Mouse (Mus musculus) T-cell, adult 2 months (primary cell): ENCODE data around the gene Ankrd36.
"Not testable (repeated sequence)": the region's sequence is repeated elsewhere in the genome, so short reads cannot be mapped to it uniquely, and the experiment has no call there.

ENCODE experiments used
- DNase-seq: peaks from one replicate; pipeline ENCODE4 v3.0.0; 2022; ENCODE audit warnings: low spot score

Gene Ankrd36

GRCm38 (mm10) chr11:5546693-5547092 is 22.8 kb upstream of the Ankrd36 start:
- DNase-seq, result no peak

GRCm38 (mm10) chr11:5551430-5551829 is 18.1 kb upstream of the Ankrd36 start:
- DNase-seq, result no peak

GRCm38 (mm10) chr11:5551931-5552330 is 17.6 kb upstream of the Ankrd36 start:
- DNase-seq, result no peak

GRCm38 (mm10) chr11:5560273-5560672 is 9.2 kb upstream of the Ankrd36 start:
- DNase-seq, result no peak

GRCm38 (mm10) chr11:5562625-5563268 is 6.7 kb upstream of the Ankrd36 start:
- DNase-seq, result no peak

GRCm38 (mm10) chr11:5563898-5564297 is 5.6 kb upstream of the Ankrd36 start:
- no peak for DNase-seq

- DNase-seq, result no peak
Measured at GRCm38 (mm10) chr11:5565596-5565995, 3.9 kb upstream of the Ankrd36 start.

GRCm38 (mm10) chr11:5566506-5566905 is 3.0 kb upstream of the Ankrd36 start:
- no peak for DNase-seq

GRCm38 (mm10) chr11:5567654-5568053 is 1.8 kb upstream of the Ankrd36 start:
- no peak for DNase-seq

- DNase-seq, result no peak
Measured at GRCm38 (mm10) chr11:5568082-5568481, 1.4 kb upstream of the Ankrd36 start.

- no peak for DNase-seq
Measured at GRCm38 (mm10) chr11:5571856-5572255, 2.4 kb downstream of the Ankrd36 start.

- no peak for DNase-seq
Measured at GRCm38 (mm10) chr11:5573821-5574220, 4.3 kb downstream of the Ankrd36 start.

- peak; percentile 6 for DNase-seq
Measured at GRCm38 (mm10) chr11:5575046-5575445, 5.6 kb downstream of the Ankrd36 start.

- no peak for DNase-seq
Measured at GRCm38 (mm10) chr11:5592336-5592735, 22.9 kb downstream of the Ankrd36 start.

- DNase-seq, result no peak
Measured at GRCm38 (mm10) chr11:5595381-5595791, 25.9 kb downstream of the Ankrd36 start.

- DNase-seq, result no peak
Measured at GRCm38 (mm10) chr11:5595792-5596191, 26.3 kb downstream of the Ankrd36 start.

GRCm38 (mm10) chr11:5596756-5597155 is 27.3 kb downstream of the Ankrd36 start:
- DNase-seq, result no peak

GRCm38 (mm10) chr11:5605421-5605820 is 35.9 kb downstream of the Ankrd36 start:
- no peak for DNase-seq

GRCm38 (mm10) chr11:5611918-5612317 is 42.4 kb downstream of the Ankrd36 start:
- not testable (repeated sequence) for DNase-seq

GRCm38 (mm10) chr11:5614453-5614852 is 45.0 kb downstream of the Ankrd36 start:
- no peak for DNase-seq

GRCm38 (mm10) chr11:5625101-5625500 is 55.6 kb downstream of the Ankrd36 start:
- DNase-seq, result no peak

GRCm38 (mm10) chr11:5629033-5629432 is 59.5 kb downstream of the Ankrd36 start:
- peak; percentile 75 for DNase-seq

GRCm38 (mm10) chr11:5643085-5643484 is 73.6 kb downstream of the Ankrd36 start:
- no peak for DNase-seq

GRCm38 (mm10) chr11:5650321-5650720 is 80.8 kb downstream of the Ankrd36 start:
- DNase-seq, result no peak
